Mouse (Mus musculus) telencephalon, adult 2 months (tissue): ENCODE data around the gene Ndufa3.

Source experiments
- DNase-seq: peaks from one replicate; pipeline ENCODE4 v3.0.0-alpha.2; 2011; ENCODE audit warnings: low read depth, low spot score

The Ndufa3 gene

DNA sequence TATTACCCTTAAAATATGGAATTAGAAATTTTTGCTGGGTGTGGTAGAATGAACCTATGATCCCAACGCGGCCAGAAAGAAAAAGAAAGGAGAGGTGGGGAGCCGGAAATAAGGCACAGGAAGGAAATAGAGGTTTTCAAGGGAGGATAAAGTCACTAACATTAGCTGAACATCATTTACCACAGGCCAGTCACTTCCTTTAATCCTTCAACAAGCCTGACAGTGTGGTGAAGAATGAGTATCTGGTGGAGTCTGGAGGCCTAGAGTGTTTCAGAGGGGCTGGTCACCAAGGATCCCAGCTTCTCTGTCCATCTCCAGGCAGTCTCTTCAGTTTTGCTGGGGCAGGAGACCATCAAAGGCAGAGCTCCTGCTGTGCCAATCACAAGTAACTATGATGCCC is 6.7 kb upstream of the Ndufa3 start:
- no peak for DNase-seq

DNA sequence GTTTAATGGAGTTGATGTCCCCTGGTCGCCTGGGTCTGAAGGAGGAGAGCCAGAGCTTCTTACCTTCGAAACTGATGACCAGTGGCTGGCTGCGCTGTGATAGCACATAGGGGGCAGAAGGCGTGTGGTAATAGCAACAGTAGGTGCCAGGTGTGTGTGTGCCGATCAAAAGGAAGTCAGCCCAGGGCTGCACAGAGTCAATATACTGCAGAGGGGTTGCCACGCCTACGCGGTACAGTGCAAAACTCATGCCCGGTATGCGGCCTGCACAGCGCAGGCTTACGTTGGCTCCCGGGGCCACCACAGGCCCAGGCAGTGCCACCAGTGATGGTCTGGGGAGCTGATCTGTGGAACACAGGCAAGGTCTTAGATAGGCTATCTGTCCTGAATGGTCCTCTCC is 6.2 kb upstream of the Ndufa3 start:
- no peak for DNase-seq

DNA sequence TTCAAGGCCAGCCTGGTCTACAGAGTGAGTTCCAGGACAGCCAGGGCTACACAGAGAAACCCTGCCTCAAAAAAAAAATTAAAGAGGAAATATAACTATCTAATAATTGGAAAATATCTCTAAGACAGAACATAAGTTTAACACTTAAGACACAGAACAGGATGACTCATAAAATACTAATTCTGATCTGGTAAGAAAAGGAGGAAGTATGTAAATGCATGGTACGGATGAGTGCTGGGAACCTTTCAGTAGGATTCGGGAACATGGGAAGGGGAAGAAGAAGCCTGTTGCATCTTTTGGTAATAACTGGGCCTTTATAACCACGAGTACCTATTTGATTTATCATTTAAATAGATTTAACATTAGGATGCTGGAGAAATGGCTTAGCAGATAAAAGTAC is 3.2 kb upstream of the Ndufa3 start:
- DNase-seq: no peak

DNA sequence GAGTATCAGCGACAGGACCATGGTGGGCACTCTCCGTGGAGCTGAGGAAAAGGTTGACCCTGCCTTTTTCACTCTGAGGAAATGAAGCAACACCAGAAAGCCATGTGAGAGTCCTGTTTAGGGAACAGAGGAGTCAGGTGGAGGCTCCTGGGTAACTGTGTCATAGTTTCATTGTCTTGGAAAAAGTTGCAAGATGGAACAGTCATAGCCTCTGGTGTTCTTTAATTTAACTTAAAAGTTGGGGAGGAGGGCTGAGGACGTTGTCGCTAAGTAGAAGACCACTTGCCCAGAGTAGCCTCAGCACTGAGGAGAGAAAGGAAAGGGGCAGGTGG is 1.1 kb upstream of the Ndufa3 start, which contains the start of gene Oscar:
Gene Oscar, minus strand, starts transcription at position 101 of the 332 bp plus-strand sequence.
- DNase-seq: no peak

DNA sequence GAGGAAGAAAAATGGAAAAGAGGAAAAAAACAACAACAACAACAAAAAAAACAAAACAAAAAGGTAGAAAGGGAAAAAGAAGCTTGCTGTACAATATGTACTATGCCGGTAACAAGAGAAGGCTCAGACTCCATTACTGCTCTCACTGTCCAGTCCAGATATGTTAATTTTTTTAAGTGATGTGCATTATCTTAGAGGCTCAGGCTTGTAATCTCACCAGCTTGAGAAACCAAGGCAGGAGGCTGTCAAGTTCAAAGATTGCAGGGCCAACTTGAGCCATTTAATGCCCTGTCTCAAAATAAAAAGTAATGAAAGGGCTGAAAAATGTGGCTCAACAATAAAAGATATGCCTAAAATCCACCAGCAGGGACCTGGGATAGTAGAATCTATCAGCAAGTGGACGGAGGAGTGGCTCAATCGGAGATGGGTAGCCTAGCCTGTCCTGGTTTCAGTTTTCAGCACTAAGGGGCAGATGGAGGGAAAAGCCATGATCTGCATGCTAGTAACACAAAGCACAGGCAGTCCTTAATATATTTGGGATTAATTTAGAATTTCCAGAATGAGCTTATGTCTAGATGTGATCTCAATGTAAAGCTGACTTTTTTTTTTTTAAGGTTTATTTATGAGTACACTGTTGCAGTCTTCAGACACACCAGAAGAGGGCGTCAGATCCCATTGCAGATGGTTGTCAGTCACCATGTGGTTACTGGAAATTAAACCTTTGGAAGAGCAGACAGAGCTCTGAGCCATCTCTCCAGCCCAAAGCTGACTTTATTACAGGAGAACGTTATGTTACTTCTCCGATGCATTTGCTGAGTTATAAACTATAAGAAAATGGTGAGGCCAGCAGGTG is 558 bp upstream of the Ndufa3 start:
- DNase-seq: no peak

DNA sequence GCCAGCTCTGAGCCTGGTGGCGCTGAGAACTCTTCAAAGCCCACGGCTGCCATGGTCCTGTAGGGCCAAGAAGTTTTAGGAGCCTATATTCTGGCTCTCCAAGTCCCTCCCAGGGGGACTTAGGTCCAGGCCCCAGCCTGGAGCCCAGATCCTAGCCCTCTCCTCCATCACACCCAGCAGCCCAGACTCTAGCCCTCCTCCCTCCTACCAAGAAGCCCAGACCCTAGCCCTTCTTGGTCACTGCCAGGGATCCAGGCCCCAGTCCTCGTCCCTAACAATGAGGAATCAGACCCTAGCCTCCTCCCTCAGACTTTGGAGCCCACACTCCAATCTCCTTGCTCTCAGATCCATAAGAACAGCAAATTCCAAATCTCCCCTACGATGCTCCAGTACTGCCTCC is 11.9 kb downstream of the Ndufa3 start:
- DNase-seq: no peak

DNA sequence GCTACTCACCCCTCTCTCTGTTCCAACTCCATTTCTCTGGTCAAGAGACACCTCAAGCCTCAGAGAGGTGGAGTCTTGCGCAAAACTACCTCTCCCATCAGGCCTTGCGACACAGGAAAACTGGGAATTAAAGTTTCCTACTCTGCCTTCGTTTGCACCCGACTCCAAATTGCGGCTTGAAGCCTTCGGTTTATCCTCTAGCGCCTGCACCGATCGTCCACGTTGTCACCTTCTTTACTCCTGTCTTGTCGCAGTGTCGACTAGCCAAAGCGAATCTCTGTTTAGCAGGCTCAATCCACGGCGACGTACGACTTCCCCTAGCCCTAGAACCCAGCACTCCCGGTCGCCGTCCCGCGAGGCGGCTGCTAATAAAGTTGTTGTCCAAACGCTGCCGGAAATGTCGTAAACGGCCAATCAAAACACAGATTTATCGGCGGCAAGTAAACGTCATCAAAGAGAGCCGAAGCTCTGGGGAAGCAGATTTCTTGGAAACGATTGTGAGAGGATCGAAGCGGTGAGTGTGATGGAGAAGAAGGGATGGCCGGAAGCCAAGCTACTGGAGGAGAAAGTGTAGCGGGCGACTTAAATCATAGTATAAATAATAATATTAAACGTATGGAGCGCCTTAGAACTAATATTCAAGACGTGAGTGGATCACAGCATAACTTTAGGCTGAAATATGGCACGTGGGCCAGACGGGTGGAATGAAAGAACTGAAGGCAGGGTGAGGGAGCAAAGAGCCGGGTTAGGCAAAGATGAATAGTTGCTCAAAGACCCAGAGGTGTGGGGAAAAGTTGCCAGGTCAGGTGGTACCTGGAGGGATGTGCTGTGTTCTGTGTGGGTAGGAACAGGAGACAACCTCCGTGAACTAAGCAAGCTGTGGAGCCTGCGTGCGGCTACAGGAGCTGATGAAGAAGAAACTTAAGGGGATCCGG is 12.6 kb downstream of the Ndufa3 start, which contains the start of the genes Tfpt and Prpf31:
Gene Tfpt, minus strand, starts transcription at position 387 of the 935 bp plus-strand sequence.
Gene Prpf31, plus strand, starts transcription at position 443 of the 935 bp plus-strand sequence.
- peak; percentile 98 for DNase-seq

DNA sequence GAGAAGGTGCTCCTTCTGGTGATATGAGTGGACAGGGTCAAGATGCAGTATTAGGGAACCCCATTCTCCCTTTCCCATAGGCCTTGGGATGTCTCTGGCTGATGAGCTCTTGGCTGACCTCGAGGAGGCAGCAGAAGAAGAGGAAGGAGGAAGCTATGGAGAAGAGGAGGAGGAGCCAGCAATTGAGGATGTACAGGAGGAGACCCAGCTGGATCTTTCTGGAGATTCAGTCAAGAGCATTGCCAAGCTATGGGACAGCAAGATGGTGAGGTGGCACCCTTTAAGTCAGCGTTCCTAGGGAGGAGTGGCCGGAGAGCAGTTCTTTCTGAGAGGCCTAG is 13.3 kb downstream of the Ndufa3 start:
- no peak for DNase-seq

DNA sequence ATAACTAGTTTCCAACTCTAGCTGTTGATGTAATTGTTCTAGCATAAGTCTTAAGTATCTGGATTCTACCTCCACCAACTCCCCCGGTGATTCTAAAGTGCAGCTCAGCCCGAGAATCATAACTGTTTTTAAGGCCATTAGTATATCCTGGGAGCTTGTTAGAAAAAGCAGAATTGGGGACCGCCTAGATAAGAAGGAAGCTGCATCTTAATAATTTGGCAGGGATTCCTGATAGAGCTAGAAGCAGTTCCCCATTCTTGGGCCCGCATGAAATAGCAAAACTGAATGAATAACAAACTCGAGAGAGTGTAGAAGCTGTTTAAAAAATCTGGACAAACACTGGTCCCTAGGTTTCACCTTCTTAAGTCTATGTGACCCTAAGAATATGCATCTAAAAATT is 26.2 kb downstream of the Ndufa3 start:
- DNase-seq: no peak

DNA sequence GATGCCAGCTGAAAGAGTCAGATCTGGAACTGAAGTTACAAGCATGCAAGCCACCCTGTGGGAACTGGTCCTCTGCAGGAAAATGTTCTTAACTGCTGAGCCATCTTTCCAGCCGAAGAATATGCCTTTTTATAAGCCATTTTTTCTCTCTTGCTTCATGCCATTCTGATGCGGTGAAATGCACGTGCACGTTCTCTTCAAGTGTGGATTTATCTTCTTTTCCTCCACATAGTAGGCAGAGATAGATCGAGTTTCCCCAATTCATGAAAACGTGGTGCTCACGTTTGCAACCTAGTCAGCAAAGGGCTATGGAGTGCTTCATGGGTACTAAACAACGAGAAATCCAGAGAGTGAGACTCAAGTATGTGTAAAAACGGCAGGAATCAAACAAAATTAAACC is 26.7 kb downstream of the Ndufa3 start:
- DNase-seq: no peak

DNA sequence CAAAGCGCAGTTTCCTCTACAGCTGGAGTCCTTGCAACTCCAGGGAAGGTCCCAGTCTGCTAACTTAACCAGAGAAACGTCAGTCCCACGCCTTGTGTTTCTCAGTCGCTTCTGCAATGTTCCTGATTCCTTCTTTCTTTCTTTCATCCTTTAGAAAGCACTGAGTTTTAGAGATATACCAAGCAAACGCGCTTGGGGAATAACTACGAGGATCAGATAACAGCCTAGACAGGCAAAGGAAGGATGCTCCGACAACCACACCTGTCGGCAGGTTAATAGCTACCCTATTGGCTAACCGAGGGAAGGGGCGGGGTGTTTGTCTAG is 27.1 kb downstream of the Ndufa3 start:
- no peak for DNase-seq

DNA sequence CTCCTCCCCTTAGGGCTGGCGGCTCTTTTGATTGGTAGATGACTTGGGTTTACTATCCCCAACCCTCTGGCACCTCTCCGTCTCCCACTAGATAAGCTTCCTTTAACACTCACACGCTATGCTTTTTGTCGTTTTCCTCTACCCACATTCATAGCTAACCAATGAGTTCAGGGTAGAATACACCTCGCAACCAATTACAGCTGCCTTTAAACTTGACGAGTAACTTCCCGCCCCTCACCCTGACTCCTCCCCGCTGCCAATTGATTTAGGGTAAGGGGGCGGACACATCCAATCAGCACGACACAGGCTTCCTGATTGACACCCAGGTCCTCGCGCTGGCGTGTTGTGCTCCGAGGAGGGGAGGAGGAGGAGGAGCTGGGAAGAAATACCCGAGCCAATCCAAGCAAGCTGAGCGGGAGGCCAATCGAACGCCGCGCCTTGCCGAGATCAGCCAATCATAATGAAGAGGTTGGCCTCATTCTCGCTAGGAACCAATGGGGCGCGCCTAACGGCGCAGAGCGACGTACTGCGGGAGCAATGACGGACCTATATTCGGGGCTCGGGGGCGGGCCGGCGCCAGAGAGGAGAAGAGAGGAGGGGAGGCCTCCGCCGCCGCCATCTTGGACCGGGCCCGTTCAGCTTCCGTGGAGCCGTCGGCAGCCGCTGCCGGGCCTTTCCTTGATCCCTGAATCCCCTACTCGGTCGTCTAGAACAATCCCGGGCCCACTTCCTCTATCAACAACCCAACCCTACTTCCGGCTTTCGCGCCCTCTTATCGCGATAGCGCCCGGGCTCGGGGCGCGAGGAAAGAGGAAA is 27.7 kb downstream of the Ndufa3 start, which contains the start of gene Cnot3:
Gene Cnot3, plus strand, starts transcription at position 597 of the 816 bp plus-strand sequence.
- DNase-seq: peak; percentile 100

DNA sequence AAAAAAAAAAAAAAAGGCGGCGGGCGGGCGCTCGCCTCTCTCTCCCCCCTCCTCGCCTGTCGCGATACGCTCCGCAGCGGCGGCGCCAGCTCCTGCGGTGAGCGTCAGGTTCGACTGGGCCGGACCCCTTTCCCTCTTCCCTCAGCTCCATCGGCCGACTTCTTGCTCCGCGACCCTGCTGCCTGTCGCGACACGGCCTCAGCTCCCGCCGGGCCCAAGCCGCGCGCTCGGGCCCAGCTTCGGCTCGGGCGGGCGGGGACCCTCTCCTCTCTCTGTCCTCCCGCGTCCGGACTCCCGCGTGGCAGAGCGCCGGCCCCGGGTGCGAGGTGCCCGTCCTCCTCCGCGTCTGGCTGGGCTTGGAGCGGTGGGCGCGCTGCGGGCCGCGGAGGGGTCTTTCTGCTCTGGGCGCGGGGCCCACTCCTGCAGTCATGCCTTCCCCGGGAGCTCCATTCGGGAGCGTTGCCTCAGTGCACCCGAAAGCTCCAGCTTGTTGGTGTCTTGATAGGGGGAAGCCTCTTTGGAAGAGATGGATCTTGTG is 28.4 kb downstream of the Ndufa3 start:
- no peak for DNase-seq

DNA sequence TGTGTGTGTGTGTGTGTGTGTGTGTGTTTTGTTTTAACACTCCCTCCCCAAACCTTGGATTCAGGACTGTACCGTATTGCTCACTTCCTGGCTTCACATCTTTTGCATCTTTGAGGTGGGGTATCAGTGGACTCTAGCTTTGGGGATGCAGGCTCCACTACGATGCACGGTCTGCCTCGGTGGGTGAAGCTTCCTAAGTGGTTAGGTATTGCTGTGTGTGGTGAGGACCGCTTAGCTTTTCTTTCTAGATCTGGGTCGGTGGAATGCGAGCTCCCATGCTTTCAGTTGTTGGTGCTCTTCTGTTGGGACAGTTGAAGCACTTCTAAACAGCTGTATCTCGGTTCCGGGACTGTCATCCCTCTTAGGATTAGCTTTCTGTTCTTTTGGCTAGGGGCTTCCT is 29.0 kb downstream of the Ndufa3 start:
- no peak for DNase-seq

DNA sequence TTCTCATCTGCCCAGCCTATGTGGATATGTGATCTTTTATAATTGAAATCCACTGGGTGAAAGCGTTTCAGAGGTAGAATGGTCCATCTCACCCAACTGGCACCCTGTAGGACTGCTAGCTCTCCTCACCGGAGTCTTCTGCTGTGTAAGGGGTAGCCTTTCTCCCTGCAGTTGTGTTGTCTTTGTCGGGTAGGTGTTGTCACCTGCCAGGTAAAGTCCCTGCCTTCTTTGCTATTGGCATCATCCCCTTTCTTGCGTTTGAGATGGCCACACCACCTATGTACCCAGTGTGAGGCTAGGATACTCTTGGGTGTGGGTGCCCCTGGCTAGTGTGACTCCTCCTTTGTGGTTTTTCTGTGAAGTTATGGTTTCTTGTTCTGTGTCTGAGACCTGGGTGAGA is 29.5 kb downstream of the Ndufa3 start:
- DNase-seq: no peak

DNA sequence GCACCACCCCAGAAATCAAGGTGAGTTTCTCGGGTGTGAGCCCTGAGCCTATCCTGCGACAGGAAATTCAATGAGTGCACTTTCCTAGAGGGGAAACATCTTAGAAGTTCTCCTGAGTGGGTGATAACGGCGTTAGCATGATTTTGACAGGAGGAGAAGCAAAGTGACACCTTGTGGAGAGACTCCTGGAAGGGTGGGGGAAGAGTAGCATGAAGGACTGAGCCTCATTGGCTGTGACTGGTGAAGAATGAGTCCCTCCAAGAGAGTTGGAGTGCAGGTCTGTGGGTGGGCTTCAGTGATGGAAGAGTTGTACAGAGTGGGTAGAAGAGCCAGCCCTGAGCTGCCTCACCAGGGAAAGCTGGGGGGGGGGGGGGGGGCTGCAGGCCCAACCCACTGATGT is 39.8 kb downstream of the Ndufa3 start:
- DNase-seq: no peak

DNA sequence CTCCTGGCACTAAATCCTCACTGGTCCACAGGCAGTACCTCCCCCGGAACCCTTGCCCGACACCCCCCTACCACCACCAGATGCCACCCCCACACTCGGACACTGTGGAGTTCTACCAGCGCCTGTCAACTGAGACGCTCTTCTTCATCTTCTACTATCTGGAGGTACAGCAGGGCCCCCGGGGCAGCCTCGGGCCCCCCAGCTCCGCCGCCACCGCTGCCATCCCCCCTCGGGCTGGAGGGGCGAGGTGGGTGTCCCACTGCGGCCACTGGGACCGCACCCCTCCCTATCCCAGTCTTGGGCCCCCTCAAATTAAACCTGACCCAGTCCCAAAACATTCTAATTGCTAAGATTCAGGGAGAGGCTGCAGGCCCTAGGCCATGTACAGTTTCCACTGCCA is 41.4 kb downstream of the Ndufa3 start:
- no peak for DNase-seq

DNA sequence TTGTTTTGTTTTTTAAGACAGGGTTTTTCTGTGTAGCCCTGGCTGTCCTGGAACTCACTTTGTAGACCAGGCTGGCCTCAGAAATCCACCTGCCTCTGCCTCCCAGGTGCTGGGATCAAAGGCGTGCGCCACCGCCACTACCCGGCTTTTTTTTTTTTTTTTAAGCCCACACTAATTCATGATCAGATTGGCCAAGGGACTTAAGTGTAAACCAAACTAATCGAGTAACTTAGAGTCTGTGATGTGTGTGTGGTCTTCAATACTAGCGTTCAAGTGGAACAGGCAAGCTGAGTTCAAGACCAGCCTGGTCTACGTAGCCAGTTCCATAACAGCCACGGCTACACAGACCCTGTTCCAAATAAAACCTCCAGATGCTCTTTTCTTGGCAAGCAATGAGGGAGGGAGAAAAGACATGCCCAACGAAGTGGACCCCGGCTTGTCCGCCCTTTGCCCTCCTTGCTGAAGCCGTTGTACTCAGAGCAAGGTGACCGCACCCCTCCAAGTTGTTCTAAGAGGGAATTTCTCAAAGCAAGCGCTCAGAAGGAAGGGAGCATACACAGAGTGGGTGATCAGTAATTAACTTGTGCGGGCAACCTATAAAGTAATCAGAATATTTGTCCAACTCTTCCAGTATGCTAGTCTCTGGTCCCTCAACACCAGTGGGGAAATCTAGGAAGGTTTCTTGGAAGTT is 47.5 kb downstream of the Ndufa3 start:
- no peak for DNase-seq

DNA sequence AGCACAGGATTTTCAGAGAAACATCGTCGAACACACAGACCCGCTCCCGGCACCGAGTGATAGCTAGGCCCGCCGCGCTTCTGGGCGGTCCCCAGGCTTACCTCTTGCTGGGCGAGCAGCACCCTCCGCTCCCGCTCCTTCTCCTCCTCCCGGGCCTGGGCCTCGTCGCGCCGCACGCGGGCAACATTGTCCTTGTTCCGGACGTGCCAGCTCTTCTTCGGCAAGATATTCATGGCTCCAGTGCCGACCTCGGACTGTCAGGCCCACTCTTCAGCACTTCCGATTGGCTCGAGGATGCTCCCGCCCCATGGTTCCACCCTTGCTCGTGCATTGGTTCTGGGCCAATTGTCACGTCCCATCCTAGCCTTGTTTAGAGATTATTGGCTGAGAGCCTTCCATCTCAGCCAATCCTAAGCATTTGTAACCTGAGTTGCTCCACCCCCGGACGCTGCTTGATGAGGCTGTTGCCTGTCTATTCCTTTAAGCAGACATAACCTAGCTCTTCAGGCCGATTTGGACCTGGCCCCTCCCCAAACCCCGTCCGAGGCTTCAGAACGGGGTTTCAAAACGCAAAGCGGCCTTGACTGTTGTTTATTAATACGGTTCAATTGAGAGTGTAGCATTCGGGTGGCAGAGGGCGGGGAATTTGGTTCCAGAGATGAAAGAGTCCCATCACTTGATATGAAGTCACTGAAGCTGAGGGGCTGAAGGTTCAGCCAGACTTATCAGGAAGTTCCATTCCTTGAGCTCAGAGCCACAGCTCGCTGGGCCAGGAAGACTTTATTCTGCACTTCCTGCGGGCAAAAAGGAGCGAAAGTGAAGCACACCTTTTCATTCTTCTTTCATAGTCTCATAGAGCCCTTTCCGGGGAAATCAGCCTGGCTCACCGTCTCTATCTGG is 48.3 kb downstream of the Ndufa3 start, which contains the start of gene Leng1:
Gene Leng1, minus strand, starts transcription at position 626 of the 900 bp plus-strand sequence.
- DNase-seq: peak; percentile 99

DNA sequence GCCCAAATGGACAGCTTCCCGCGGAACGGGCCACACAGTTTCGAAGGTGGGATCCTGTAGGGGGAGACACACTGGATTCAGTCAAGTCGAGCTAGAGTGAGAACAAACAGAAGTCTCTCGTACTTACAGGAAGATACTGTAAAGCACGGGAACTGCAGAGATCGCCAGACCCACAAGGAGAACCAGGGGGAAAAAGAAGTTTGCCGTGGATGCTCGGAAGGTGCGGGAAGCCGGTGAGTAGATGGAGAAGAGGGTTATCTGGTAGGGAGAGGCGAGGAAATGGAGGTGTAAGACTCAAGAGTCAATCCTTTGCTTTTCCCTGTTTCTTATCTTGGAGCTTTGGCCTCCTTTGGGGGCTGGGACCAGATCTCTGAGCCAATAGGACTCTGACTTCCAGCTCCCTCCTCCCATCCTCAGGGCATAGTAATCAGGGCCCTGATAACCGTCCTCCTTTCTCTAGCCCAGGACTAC is 49.8 kb downstream of the Ndufa3 start:
- no peak for DNase-seq
